Mouse (Mus musculus): ENCODE measurements around the gene Dvl1.

GRCm38 (mm10) chr4:155840076-155841002 is 6.9 kb upstream of the Dvl1 start:
- TF ChIP-seq EP300 (IDR thresholded peaks at IDR 0.05; ENCODE audit: low read depth) (no peak), CTCF (IDR thresholded peaks at IDR 0.05; ENCODE audit: low read depth) (no peak)
